Mouse (Mus musculus): ENCODE measurements around the gene Krtap4-1. TPM values are rescaled to one million over a fixed set of nuclear protein-coding genes. Genes with fewer than 3 reads are reported as not detected.
"Not testable (repeated sequence)": the region's sequence is repeated elsewhere in the genome, so short reads cannot be mapped to it uniquely, and the experiment has no call there.

The Krtap4-1 gene
- not detected in 2 replicates for polyA plus RNA-seq (2014; fragmentation: Nextera tagmentation; extraction: Ambion mirVana)

GRCm38 (mm10) chr11:99628138-99628537, at the start of gene Krtap4-1:
Gene Krtap4-1 (minus strand): TSS chr11:99628238.
- no peaks in the 10 kb centered on the region for H3K4me1 ChIP-seq (ENCODE audit: control insufficient read depth, insufficient read depth, low read length)
- no peak within 1 kb of the TSS for H3K4me2 ChIP-seq (ENCODE audit: low read length)
- no peak for ATAC-seq (ENCODE audit: low FRiP score, low TSS enrichment)
- no peak within 1 kb of the TSS for H3K27ac ChIP-seq (replicated peaks; ENCODE audit: low read depth, low read length)
- H3K27me3 ChIP-seq (ENCODE audit: control insufficient read depth, insufficient read depth, low read length), result no peaks in the 10 kb centered on the region
- no peaks in the 10 kb centered on the region for H3K9me3 ChIP-seq (ENCODE audit: control insufficient read depth, low read length)
- WGBS, result 85% methylated on average over 4 of the region's 4 CpGs
- no peaks in the 10 kb centered on the region for H3K36me3 ChIP-seq (ENCODE audit: control insufficient read depth, insufficient read depth, low read length)
- no peak for DNase-seq
- no peak within 1 kb of the TSS for H3K4me3 ChIP-seq (replicated peaks; ENCODE audit: low read depth, low read length)
- H3K9ac ChIP-seq (replicated peaks; ENCODE audit: low read length), result no peak within 1 kb of the TSS

- ATAC-seq (ENCODE audit: low FRiP score, low TSS enrichment) (no peak), DNase-seq (no peak)
- Histone ChIP-seq H3K4me1 (ENCODE audit: control insufficient read depth, insufficient read depth, low read length) (no peaks in the 10 kb centered on the region), H3K36me3 (ENCODE audit: control insufficient read depth, insufficient read depth, low read length) (no peaks in the 10 kb centered on the region), H3K9me3 (ENCODE audit: control insufficient read depth, low read length) (no peaks in the 10 kb centered on the region), H3K9ac (replicated peaks; ENCODE audit: low read length) (no peak within 1 kb of the TSS), H3K4me3 (replicated peaks; ENCODE audit: low read depth, low read length) (no peak within 1 kb of the TSS), H3K27me3 (ENCODE audit: control insufficient read depth, insufficient read depth, low read length) (no peaks in the 10 kb centered on the region), H3K4me2 (ENCODE audit: low read length) (no peak within 1 kb of the TSS), H3K27ac (replicated peaks; ENCODE audit: low read depth, low read length) (no peak within 1 kb of the TSS)
These were observed 37.8 kb upstream of the Krtap4-1 start, which contains the start of gene Krtap4-6 for GRCm38 (mm10) chr11:99665860-99666259. Gene Krtap4-6 (minus strand): TSS chr11:99665960.

- no peak overlapping the region for H3K4me3 ChIP-seq (replicated peaks; ENCODE audit: low read depth, low read length)
- H3K4me1 ChIP-seq (ENCODE audit: control insufficient read depth, insufficient read depth, low read length), result no peaks in the 10 kb centered on the region
- no peaks in the 10 kb centered on the region for H3K36me3 ChIP-seq (ENCODE audit: control insufficient read depth, insufficient read depth, low read length)
- ATAC-seq (ENCODE audit: low FRiP score, low TSS enrichment) (no peak), DNase-seq (no peak)
- WGBS, result 90% methylated on average over 10 of the region's 10 CpGs
- H3K9ac ChIP-seq (replicated peaks; ENCODE audit: low read length), result no peak overlapping the region
- no peaks in the 10 kb centered on the region for H3K9me3 ChIP-seq (ENCODE audit: control insufficient read depth, low read length)
- no peak overlapping the region for H3K4me2 ChIP-seq (ENCODE audit: low read length)
- no peaks in the 10 kb centered on the region for H3K27me3 ChIP-seq (ENCODE audit: control insufficient read depth, insufficient read depth, low read length)
- no peak overlapping the region for H3K27ac ChIP-seq (replicated peaks; ENCODE audit: low read depth, low read length)
These were observed 34.8 kb upstream of the Krtap4-1 start for GRCm38 (mm10) chr11:99662802-99663201.

GRCm38 (mm10) chr11:99659256-99659655, 31.2 kb upstream of the Krtap4-1 start:
- no peaks in the 10 kb centered on the region for H3K27me3 ChIP-seq (ENCODE audit: control insufficient read depth, insufficient read depth, low read length)
- H3K4me1 ChIP-seq (ENCODE audit: control insufficient read depth, insufficient read depth, low read length), result no peaks in the 10 kb centered on the region
- H3K4me3 ChIP-seq (replicated peaks; ENCODE audit: low read depth, low read length), result no peak overlapping the region
- no peaks in the 10 kb centered on the region for H3K9me3 ChIP-seq (ENCODE audit: control insufficient read depth, low read length)
- no peak overlapping the region for H3K27ac ChIP-seq (replicated peaks; ENCODE audit: low read depth, low read length)
- WGBS, result 89% methylated on average over 4 of the region's 4 CpGs
- no peak for ATAC-seq (ENCODE audit: low FRiP score, low TSS enrichment)
- DNase-seq, result no peak
- H3K4me2 ChIP-seq (ENCODE audit: low read length), result no peak overlapping the region
- H3K9ac ChIP-seq (replicated peaks; ENCODE audit: low read length), result no peak overlapping the region
- H3K36me3 ChIP-seq (ENCODE audit: control insufficient read depth, insufficient read depth, low read length), result no peaks in the 10 kb centered on the region

GRCm38 (mm10) chr11:99658467-99659010, 30.5 kb upstream of the Krtap4-1 start, which contains the start of gene Gm11563:
Gene Gm11563 (minus strand): TSS chr11:99658960.
- H3K4me2 ChIP-seq (ENCODE audit: low read length); DNase-seq: not testable (repeated sequence)

GRCm38 (mm10) chr11:99657051-99657450, 29.0 kb upstream of the Krtap4-1 start:
- 58% methylated on average over 5 of the region's 5 CpGs for WGBS
- no peak for DNase-seq

More at GRCm38 (mm10) chr11:99658467-99659010, 30.5 kb upstream of the Krtap4-1 start, which contains the start of gene Gm11563:
- H3K4me1 ChIP-seq (ENCODE audit: control insufficient read depth, insufficient read depth, low read length); H3K36me3 ChIP-seq (ENCODE audit: control insufficient read depth, insufficient read depth, low read length); H3K9ac ChIP-seq (replicated peaks; ENCODE audit: low read length); H3K27me3 ChIP-seq (ENCODE audit: control insufficient read depth, insufficient read depth, low read length); ATAC-seq (ENCODE audit: low FRiP score, low TSS enrichment); H3K27ac ChIP-seq (replicated peaks; ENCODE audit: low read depth, low read length); H3K4me3 ChIP-seq (replicated peaks; ENCODE audit: low read depth, low read length); H3K9me3 ChIP-seq (ENCODE audit: control insufficient read depth, low read length): not testable (repeated sequence)
- WGBS, result 72% methylated on average over 10 of the region's 10 CpGs

GRCm38 (mm10) chr11:99650136-99650535, 22.1 kb upstream of the Krtap4-1 start, which contains the start of gene Gm11555:
Gene Gm11555 (minus strand): TSS chr11:99650236.
- no peaks in the 10 kb centered on the region for H3K4me1 ChIP-seq (ENCODE audit: control insufficient read depth, insufficient read depth, low read length)
- ATAC-seq (ENCODE audit: low FRiP score, low TSS enrichment), result no peak
- no peak within 1 kb of the TSS for H3K4me2 ChIP-seq (ENCODE audit: low read length)
- WGBS, result 84% methylated on average over 2 of the region's 2 CpGs
- no peaks in the 10 kb centered on the region for H3K36me3 ChIP-seq (ENCODE audit: control insufficient read depth, insufficient read depth, low read length)
- no peak within 1 kb of the TSS for H3K4me3 ChIP-seq (replicated peaks; ENCODE audit: low read depth, low read length)
- H3K27me3 ChIP-seq (ENCODE audit: control insufficient read depth, insufficient read depth, low read length), result no peaks in the 10 kb centered on the region
- H3K9me3 ChIP-seq (ENCODE audit: control insufficient read depth, low read length), result no peaks in the 10 kb centered on the region
- no peak for DNase-seq
- no peak within 1 kb of the TSS for H3K9ac ChIP-seq (replicated peaks; ENCODE audit: low read length)
- H3K27ac ChIP-seq (replicated peaks; ENCODE audit: low read depth, low read length), result no peak within 1 kb of the TSS

More at GRCm38 (mm10) chr11:99657051-99657450, 29.0 kb upstream of the Krtap4-1 start:
- no peak for ATAC-seq (ENCODE audit: low FRiP score, low TSS enrichment)
- H3K36me3 ChIP-seq (ENCODE audit: control insufficient read depth, insufficient read depth, low read length), result no peaks in the 10 kb centered on the region
- H3K27ac ChIP-seq (replicated peaks; ENCODE audit: low read depth, low read length), result no peak overlapping the region
- H3K9me3 ChIP-seq (ENCODE audit: control insufficient read depth, low read length), result no peaks in the 10 kb centered on the region
- H3K27me3 ChIP-seq (ENCODE audit: control insufficient read depth, insufficient read depth, low read length), result no peaks in the 10 kb centered on the region
- H3K9ac ChIP-seq (replicated peaks; ENCODE audit: low read length), result no peak overlapping the region
- no peak overlapping the region for H3K4me2 ChIP-seq (ENCODE audit: low read length)
- no peaks in the 10 kb centered on the region for H3K4me1 ChIP-seq (ENCODE audit: control insufficient read depth, insufficient read depth, low read length)
- H3K4me3 ChIP-seq (replicated peaks; ENCODE audit: low read depth, low read length), result no peak overlapping the region

GRCm38 (mm10) chr11:99646444-99646843, 18.4 kb upstream of the Krtap4-1 start:
- Histone ChIP-seq H3K4me2 (ENCODE audit: low read length) (no peak overlapping the region), H3K27me3 (ENCODE audit: control insufficient read depth, insufficient read depth, low read length) (no peaks in the 10 kb centered on the region), H3K9me3 (ENCODE audit: control insufficient read depth, low read length) (no peaks in the 10 kb centered on the region), H3K4me3 (replicated peaks; ENCODE audit: low read depth, low read length) (no peak overlapping the region), H3K36me3 (ENCODE audit: control insufficient read depth, insufficient read depth, low read length) (no peaks in the 10 kb centered on the region), H3K27ac (replicated peaks; ENCODE audit: low read depth, low read length) (no peak overlapping the region), H3K4me1 (ENCODE audit: control insufficient read depth, insufficient read depth, low read length) (no peaks in the 10 kb centered on the region), H3K9ac (replicated peaks; ENCODE audit: low read length) (no peak overlapping the region)
- 90% methylated on average over 15 of the region's 15 CpGs for whole genome bisulfite sequencing
- ATAC-seq (ENCODE audit: low FRiP score, low TSS enrichment), result no peak
- DNase-seq, result no peak

GRCm38 (mm10) chr11:99644351-99644750, 16.3 kb upstream of the Krtap4-1 start:
- WGBS, result 78% methylated on average over 3 of the region's 3 CpGs
- Histone ChIP-seq H3K27me3 (ENCODE audit: control insufficient read depth, insufficient read depth, low read length) (no peaks in the 10 kb centered on the region), H3K4me3 (replicated peaks; ENCODE audit: low read depth, low read length) (no peak overlapping the region), H3K4me1 (ENCODE audit: control insufficient read depth, insufficient read depth, low read length) (no peaks in the 10 kb centered on the region), H3K27ac (replicated peaks; ENCODE audit: low read depth, low read length) (no peak overlapping the region), H3K36me3 (ENCODE audit: control insufficient read depth, insufficient read depth, low read length) (no peaks in the 10 kb centered on the region), H3K4me2 (ENCODE audit: low read length) (no peak overlapping the region), H3K9me3 (ENCODE audit: control insufficient read depth, low read length) (no peaks in the 10 kb centered on the region), H3K9ac (replicated peaks; ENCODE audit: low read length) (no peak overlapping the region)
- ATAC-seq (ENCODE audit: low FRiP score, low TSS enrichment) (no peak), DNase-seq (no peak)

Measured in midbrain, embryonic 14.5 days (tissue).